Mouse (Mus musculus) common myeloid progenitor, adult 5-6 weeks (primary cell): ENCODE data around the gene Zfp1. TPM values are rescaled to one million over a fixed set of nuclear protein-coding genes. Genes with fewer than 3 reads are reported as not detected.

Experiments
- ATAC-seq: replicated peaks from 2 replicates; pipeline ENCODE4 v1.8.0; 2016; ENCODE audit warnings: low read depth, mild to moderate bottlenecking, moderate TSS enrichment, inconsistent platforms; ENCODE audit not compliant: poor library complexity, severe bottlenecking
- total RNA-seq: library from RNA; stranded (forward); fragments of 200-1000, 187-1606 nt; gene quantifications from 2 replicates; pipeline ENCODE4 v1.2.3, GENCODE M21; 2017

The Zfp1 gene
- 9.8 and 13.0 TPM in 2 replicates for total RNA-seq

GRCm38 (mm10) chr8:111643264-111644141 lies at the start of gene Zfp1:
Gene Zfp1 (plus strand): TSS chr8:111643401.
- peak; percentile 78 for ATAC-seq

DNA sequence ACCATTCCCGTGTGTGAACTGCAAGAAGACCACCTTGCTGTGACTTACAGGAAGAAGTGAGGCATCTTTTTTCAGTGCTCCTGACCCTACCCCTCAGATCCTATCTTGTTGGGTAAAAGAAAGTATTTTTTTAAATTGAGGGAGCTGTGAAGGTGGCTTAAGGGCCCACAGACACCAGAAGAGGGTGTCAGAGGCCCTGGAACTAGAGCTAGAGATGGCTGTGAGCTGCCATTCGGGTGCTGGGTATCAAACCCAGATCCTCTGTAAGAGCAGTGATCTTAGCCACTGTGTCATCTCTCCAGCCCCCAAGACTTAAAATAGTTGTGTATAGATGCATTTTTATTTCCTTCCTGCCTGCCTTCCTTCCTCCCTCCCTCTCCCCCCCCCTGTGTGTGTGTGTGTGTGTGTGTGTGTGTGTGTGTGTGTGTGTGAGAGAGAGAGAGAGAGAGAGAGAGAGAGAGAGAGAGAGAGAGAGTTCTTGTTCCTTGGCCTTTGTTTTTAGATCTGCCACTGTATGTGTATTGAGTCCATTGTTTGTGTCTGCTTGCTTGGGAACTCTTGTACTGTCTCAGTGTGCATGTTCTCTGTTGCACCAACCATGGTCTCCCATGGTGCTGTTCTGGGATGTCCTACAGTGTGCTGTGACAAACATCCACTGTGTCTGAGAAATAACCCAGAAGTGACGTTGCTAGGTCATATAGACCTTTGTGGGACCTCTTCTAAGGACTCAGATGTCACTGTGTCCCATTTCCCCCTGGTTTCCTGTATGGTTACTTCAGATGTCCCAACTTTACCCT lies 49.0 kb upstream of the Zfp1 start:
- ATAC-seq, result no peak

DNA sequence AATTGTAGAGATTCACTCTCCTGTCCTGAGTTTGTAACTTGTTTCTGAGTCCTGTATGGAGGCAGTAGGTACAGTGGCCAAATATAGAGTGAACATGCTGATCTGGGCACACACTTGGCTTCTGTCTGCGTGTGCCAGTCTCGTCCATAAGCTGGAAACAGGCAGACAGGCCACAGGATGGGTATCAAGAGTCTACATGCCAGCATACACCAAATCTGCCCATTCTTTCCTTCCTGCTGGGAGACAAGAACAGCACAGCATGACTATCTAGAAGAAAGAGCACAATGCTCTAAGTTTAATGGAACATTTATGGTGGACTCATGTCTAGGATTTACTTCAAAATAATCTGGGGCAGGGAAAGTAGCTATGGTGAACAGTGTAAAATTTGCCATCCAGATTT lies 48.2 kb upstream of the Zfp1 start:
- no peak for ATAC-seq

DNA sequence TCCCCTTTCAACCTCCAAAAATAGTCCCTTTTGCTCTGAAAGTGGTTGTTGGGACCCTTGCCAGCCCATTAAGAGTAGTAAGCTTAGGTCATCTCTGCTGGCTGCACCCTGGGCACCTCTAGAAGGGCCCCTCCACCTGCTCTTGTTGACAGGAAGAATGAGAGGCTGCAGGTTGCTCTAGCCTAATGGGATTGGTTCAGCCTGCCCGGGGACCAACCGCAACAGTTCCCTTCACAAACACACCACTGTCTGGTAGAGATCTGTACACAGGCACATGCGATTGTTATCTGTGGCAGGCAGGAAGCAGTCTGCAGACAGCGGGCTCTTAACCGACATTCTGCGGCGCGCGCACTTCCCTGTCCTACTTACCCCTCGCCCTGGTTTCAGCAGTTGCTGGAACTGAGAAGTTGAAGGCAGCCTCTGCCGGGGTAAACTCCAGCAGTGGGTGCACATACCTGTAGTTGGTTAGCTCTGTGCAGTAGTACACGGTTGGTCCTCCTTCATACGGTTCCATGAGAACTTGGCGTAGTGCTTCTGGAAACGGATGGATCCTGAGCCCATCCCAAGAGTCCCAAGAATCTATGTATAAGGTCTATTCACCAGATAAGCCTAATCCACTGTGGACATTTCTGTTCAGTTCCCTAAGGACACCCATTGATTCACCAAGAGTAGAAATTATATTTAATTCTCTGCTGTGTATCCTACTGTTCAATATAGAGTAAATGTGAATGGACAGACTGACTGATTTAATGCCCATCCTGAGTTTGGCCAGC lies 47.3 kb upstream of the Zfp1 start:
- ATAC-seq, result peak; percentile 86

DNA sequence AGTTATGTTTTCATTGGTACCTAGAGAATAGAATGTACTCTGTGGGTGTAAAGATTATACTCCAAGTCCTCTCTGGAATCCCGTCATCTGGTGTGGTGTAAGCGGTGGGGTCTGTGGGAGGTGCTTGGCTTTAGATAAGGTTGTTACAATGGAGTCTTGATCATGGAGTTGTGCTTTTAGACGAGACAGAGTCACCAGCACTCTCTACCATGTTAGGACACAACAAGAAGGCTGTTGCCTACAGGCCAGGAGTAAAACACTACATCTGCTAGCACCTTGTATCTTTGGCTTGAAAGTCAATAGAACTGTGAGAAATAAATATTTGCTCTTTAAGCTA lies 46.7 kb upstream of the Zfp1 start:
- no peak for ATAC-seq

- 0 out of 2 replicates have a peak, but pooled peaks have one; percentile 5 for ATAC-seq
These were observed 45.9 kb upstream of the Zfp1 start for GRCm38 (mm10) chr8:111597310-111597709.

DNA sequence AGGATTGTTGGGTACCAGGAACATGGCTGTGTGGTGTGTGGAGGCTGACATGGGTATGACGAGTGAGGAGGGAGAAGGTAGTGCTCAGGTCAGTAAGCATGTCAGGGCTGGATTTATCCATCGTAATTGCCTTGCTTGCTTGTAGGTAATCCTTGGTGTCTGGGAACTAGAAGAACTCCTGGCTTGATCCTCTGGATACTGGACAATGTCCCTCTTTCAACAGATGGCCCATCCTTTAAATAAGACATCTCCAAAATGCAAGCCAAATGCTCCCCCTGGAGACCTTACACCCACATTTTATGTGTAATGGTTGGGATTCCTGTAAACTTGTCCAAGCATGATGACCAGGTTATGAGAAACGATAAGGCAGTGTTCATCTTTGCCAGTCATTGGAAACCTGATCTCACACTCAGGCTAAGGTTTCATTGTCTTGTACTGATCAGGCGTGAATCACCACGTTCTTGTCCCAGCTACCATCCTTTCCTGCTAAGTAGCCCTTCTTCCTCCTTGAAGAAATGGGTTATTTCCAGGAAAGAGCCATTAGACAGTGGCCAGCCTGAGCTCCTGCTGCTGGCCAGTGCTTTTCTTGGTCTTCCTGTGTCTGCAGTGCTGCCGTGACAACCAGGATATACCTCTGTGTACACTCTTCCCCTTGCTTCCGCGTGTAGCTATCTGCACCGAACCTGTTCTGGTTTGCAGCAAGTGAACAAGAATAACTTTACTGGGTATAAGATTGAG lies 43.3 kb upstream of the Zfp1 start:
- no peak for ATAC-seq

DNA sequence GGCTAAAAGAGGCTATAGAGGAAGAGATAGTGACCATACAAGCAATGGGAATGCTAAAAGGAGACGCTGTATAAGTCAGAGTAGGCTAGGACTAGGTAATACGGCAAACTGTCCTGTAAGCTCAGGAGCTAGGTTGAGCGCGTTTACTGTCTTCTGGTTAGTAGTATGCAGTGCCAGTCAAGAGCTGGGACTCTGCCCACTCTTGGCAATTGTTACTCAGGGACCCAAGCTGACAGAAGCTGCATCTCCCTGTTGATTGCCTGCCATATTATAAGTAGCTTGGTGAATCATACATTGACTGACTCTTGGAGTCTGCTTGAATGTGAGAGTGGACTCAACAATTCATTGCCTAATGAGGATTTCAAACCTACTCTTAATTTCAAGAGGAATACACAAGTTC lies 41.2 kb upstream of the Zfp1 start:
- ATAC-seq, result no peak

DNA sequence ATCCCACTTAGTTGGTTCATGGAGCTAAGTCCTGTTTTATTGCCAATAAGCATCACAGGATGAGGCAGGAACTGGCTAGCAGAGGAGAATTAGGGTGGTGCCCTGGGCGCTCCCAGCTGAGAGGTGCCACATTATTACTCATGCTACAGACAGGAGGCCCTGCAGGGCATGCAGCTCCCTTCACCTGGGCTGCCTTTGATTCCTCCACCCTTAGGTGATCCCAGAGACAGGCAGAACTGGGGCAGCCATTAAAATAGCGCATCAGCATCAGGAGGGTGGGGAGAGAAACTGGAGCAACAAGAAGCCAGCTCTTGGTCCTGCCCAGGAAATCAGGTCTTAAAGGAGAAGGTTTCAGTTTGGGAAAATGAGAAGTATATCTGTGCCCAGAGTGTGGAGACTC lies 38.2 kb upstream of the Zfp1 start:
- no peak for ATAC-seq

DNA sequence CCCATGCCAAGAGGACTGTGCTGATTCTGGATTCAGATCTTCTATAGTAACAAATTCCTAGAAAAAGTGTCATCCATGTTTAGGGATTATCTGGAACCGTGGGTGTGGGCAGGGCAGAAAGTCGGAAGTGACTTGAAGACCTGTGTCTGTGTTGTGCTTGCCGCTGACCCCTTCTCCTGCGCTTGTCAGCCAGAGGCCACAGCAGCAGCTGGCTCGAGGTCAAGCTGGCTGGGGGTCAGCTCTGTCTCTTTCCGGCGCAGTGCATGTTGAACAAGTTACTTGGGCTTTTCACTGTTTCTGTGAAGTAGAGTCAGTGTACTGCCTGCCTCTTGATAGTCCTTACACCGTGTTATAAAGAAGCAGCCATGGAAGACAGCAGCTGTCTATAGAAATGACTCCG lies 36.2 kb upstream of the Zfp1 start:
- no peak for ATAC-seq

DNA sequence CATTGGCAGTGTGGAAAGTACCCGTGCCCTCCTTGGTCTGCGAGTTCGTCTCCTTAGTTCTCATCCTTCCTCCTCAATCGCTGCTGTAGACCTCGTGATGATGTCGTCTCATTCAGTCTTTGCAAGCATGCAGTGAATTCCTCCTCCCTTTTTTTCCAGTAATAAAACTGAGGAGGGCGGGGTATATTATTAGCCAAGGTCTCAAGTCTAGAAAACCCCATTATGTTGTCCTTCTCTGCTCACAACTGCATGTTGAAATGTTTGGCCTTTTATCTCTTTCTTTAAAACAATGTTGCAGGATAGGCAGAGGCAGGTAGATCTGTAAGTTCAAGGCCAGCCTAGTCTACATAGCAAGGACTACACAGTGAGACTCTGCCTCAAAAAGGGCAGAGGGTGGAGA lies 35.8 kb upstream of the Zfp1 start:
- no peak for ATAC-seq

GRCm38 (mm10) chr8:111613181-111613580 lies 30.0 kb upstream of the Zfp1 start:
- ATAC-seq, result no peak

DNA sequence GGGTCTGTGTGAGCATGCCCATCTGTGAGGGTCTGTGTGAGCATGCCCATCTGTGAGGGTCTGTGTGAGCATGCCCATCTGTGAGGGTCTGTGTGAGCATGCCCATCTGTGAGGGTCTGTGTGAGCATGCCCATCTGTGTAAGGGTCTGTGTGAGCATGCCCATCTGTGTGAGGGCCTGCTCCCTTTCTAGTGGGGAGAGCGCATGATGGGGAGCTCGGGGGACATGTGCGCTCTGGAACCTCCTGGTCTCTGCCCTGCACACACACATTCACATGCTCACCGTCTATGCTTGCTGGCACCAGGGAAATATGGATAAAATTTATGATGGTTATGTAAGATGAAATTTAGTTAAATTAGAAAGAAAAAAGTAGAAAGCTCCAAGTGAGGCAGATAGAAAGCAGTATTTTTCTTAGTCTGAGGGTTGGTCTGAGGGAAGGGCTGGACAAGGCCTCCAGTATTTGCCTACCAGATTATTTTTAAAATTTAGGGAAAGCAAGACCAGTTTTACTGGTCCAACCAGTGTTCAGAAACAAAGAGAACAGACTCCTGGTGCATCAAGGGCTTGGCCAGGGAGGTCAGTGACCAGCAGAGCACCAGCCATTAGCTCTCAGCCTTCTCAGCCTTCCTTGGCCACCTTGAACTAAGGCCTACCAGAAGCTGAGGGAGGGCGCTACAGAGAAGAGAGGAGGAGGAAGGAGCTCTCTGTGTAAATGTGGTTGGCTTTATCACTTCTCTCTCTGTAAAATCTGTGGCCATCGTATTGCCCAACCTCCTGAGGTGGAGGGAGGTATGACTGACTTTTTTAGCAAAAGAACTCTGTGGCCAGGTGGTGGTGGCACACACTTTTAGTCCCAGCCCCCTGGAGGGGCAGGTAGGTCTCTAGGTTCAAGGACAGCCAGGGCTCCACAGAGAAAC lies 28.2 kb upstream of the Zfp1 start:
- ATAC-seq, result peak; percentile 62

GRCm38 (mm10) chr8:111617812-111618211 lies 25.4 kb upstream of the Zfp1 start:
- no peak for ATAC-seq

GRCm38 (mm10) chr8:111618273-111618672 lies 24.9 kb upstream of the Zfp1 start:
- no peak for ATAC-seq

DNA sequence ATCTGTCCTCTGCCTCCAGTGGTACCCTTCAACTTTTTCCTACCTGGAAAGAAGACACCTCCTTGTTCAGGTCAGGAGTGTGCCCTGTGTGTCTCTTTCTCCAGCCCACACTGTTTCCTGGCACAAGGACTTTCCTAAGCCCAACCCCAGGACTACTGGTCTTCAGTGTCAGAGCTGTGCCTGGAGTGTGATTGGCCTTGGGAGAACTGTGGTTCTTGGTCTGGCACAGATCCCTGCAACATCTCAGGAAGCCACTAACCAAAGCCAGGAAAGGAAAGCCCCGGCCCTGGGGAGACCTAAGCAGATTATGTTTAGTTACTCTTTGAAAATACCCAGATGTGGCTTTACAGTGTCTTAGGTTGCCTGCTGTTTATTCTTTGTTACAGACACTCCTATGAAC lies 23.3 kb upstream of the Zfp1 start:
- peak; percentile 80 for ATAC-seq

DNA sequence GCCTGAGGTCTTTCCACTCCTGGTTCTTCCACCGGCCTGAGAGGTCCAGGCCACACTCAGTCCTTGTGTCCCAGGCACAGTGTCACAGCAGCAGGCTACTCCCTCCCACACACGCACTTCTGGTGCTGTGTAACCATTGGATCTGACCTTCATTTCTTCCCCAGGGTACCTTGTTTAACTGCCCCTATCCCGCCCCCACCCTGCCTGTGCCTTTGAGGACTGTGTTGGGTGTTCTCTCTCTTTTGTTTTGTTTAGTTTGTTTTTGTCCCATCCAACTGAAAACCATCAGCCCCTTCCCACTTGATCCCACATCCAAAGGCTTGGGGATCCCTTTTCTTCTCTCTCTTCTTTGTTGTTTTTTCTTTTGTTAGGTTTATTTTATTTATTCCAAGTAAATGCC lies 21.1 kb upstream of the Zfp1 start:
- no peak for ATAC-seq

GRCm38 (mm10) chr8:111622553-111622952 lies 20.6 kb upstream of the Zfp1 start:
- ATAC-seq, result no peak
